8 mouse cellular contexts compared by ENCODE assay signal in the genomic region with DNA sequence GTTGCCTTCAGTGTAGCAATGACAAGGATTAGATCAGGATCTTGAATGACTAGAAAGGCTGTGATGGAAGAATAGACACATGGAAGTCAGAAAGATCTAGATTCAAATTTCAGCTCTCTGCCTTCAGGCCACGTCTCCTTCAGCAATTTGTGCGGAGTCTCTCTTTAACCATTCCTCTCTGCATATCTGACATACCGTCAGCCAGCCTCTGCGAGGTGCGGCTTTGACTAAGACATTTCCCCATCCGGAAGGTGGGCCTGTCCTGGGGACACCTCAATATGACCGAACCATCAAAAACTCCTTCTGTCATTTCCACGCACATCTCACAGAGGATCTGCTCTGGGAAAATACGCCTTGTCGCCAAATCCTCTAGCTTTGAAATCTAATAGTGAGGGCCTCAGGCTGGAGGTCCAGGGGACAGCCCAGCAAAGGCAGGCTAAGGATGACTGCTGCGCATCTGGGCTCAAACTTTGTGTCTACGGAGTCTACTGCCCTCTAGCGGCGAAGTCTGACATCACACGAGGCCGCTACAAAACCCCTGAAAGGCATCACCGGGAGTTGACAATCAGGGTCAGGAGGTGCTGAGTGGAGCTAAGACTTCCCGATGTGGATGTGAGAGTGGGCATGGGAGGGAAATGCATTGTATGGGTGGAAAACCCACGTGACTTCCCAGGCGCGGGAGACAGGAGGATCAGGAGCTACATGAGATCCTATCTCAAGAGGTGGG. TPM values are rescaled to one million over a fixed set of nuclear protein-coding genes. Genes with fewer than 3 reads are reported as not detected.
A peak's percentile ranks its signal among the peaks of the same experiment; 100 is the strongest.
DNase-seq lines count a peak whose midpoint lies in the region; ATAC-seq lines count a peak whose summit lies in the region.

No protein-coding gene starts in this region.

- no peaks in the 10 kb centered on the region for H3K9me3 ChIP-seq in lung, embryonic 16.5 days (ENCODE audit: control insufficient read depth, low read length)

- no peaks in the 10 kb centered on the region for H3K27me3 ChIP-seq in lung, embryonic 16.5 days (ENCODE audit: control insufficient read depth, insufficient read depth, low read depth, low read length)

- no peak overlapping the region for H3K27ac ChIP-seq in lung, embryonic 16.5 days (ENCODE audit: low read length)

- no peak overlapping the region for H3K9ac ChIP-seq in lung, embryonic 16.5 days (ENCODE audit: low read length)

- ATAC-seq in CD4-positive, CD25-positive, alpha-beta regulatory T cell, adult 4 months, result peak; percentile 43
- peak; percentile 49; the same call in 1 of the 2 replicates for ATAC-seq in lung, embryonic 16.5 days (ENCODE audit: low read depth)

- WGBS in lung, embryonic 16.5 days, result 20% methylated on average over 21 of the region's 21 CpGs

- H3K4me1 ChIP-seq in lung, embryonic 16.5 days (replicated peaks; ENCODE audit: control insufficient read depth, insufficient read depth, low read length), result no peaks in the 10 kb centered on the region

- no peaks in the 10 kb centered on the region for H3K36me3 ChIP-seq in lung, embryonic 16.5 days (ENCODE audit: control insufficient read depth, insufficient read depth, low read length)

- no peak overlapping the region for H3K4me3 ChIP-seq in lung, embryonic 16.5 days (ENCODE audit: low read length)

- peak; percentile 78 for DNase-seq in R1 (ENCODE audit: low read depth, low spot score)
- peak; percentile 65 to 84 for DNase-seq in cerebellum, postnatal 4 days (ENCODE audit: low spot score in 2 of 2)
- DNase-seq in heart, adult 8-10 months (ENCODE audit: low spot score), result peak; percentile 54
- DNase-seq in kidney, postnatal 25 days, result peak; percentile 62 to 82
- peak; percentile 52 for DNase-seq in right cerebral cortex, adult 18-20 months
- DNase-seq in urinary bladder, postnatal 36 days (ENCODE audit: low spot score in 2 of 2), result peak; percentile 47 to 62

- H3K4me2 ChIP-seq in lung, embryonic 16.5 days (ENCODE audit: low read depth, low read length), result no peak overlapping the region

RNA-seq across cellular contexts. Expression of a gene that starts 21.5 kb away (rescaled TPM):
- polyA plus RNA-seq in CD4-positive, CD25-positive, alpha-beta regulatory T cell, adult 4 months (2017; shearing (Covaris generic)), result 10 to 100 TPM in 1 of 2 experiments, 1 to 10 TPM in 1; 6.8 to 12.1 TPM
- total RNA-seq in heart, adult 8-10 months (2022), result 10 to 100 TPM; 16.7 to 23.3 (median 21.1) TPM
- 8.1 and 11.4 TPM in 2 replicates for polyA plus RNA-seq in lung, embryonic 16.5 days (2015; fragmentation: Nextera tagmentation; extraction: Ambion mirVana)

RNA-seq across cellular contexts. Expression of a gene that starts 31.0 kb away (rescaled TPM):
- polyA plus RNA-seq in CD4-positive, CD25-positive, alpha-beta regulatory T cell, adult 4 months (2017; shearing (Covaris generic)), result 10 to 100 TPM in 1 of 2 experiments, 1 to 10 TPM in 1; 8.3 to 10.9 TPM
- total RNA-seq in heart, adult 8-10 months (2022), result 100 to 1,000 TPM; 104 to 123 (median 113) TPM
- 12.9 and 14.1 TPM in 2 replicates for polyA plus RNA-seq in lung, embryonic 16.5 days (2015; fragmentation: Nextera tagmentation; extraction: Ambion mirVana)
